Mouse (Mus musculus) hindbrain, postnatal 0 days (tissue): Measurements from ENCODE around the gene Cirbp. TPM values are rescaled to one million over a fixed set of nuclear protein-coding genes. Genes with fewer than 3 reads are reported as not detected.

Experiments used
- ATAC-seq: fragments of 200-750 bp; cut with Nextera tagmentation; 2 replicates; pipeline ENCODE4 v1.8.0; 2017; ENCODE audit warnings: mild to moderate bottlenecking, moderate TSS enrichment, moderate library complexity
- DNase-seq: peaks from one replicate; pipeline ENCODE4 v3.0.0-alpha.2; 2015; ENCODE audit warnings: low spot score
- H3K27ac ChIP-seq: fragments of 300-500 bp; sonication (generic); 2 replicates; pipeline ENCODE4 v1.5.1; 2014; ENCODE audit warnings: mild to moderate bottlenecking
- H3K27me3 ChIP-seq: fragments of 300-500 bp; sonication (generic); 2 replicates; pipeline ENCODE4 v1.6.1; 2014; ENCODE audit warnings: low read length, mixed read lengths; ENCODE audit not compliant: insufficient read depth
- H3K36me3 ChIP-seq: fragments of 300-500 bp; sonication (generic); 2 replicates; pipeline ENCODE4 v1.6.1; 2014; ENCODE audit warnings: low read length, mixed read lengths; ENCODE audit not compliant: insufficient read depth
- H3K4me1 ChIP-seq: fragments of 300-500 bp; sonication (generic); 2 replicates; pipeline ENCODE4 v1.6.1; 2014; ENCODE audit warnings: antibody characterized with exemption, low read length, mixed read lengths; ENCODE audit not compliant: insufficient read depth
- H3K4me2 ChIP-seq: fragments of 300-500 bp; sonication (generic); 2 replicates; pipeline ENCODE4 v1.6.1; 2014; ENCODE audit warnings: low read depth, mild to moderate bottlenecking, low read length, moderate library complexity, mixed read lengths
- H3K4me3 ChIP-seq: fragments of 300-500 bp; sonication (generic); 2 replicates; pipeline ENCODE4 v1.5.1; 2014; ENCODE audit warnings: low read length
- H3K9ac ChIP-seq: fragments of 300-500 bp; sonication (generic); replicated peaks from 2 replicates; pipeline ENCODE4 v1.6.1; 2014; ENCODE audit warnings: mild to moderate bottlenecking, low read length, moderate library complexity, mixed read lengths
- H3K9me3 ChIP-seq: fragments of 300-500 bp; sonication (generic); 2 replicates; pipeline ENCODE4 v1.6.1; 2016; ENCODE audit warnings: low read length, mixed read lengths
- CTCF ChIP-seq: IDR thresholded peaks from 2 replicates; pipeline ENCODE4 v1.5.1; 2016; ENCODE audit warnings: antibody characterized with exemption, control low read depth, low read depth
- WGBS: fragments of 180-500 bp; shearing (Covaris S2); extraction: QIAGEN DNeasy Blood & Tissue Kit; methylation state at CpG from one replicate; pipeline ENCODE4 v1.1.7; 2014; 5-methylcytosine and 5-hydroxymethylcytosine counted together
- polyA plus RNA-seq: library from polyadenylated mRNA; unstranded; fragments of >200 nt; fragmentation: Nextera tagmentation; extraction: Ambion mirVana; gene quantifications from 2 replicates; pipeline ENCODE4 v1.2.1, GENCODE M21; 2015
- total RNA-seq: library from RNA; depleted of rRNA; stranded (reverse); fragments of >200 nt; gene quantifications from 2 replicates; pipeline ENCODE4 v1.2.3, GENCODE M21; 2014

Cirbp gene
- total and polyA plus RNA-seq, 2 experiments from 2014 or later: 257 to 730 TPM

GRCm38 (mm10) chr10:80149291-80150225 lies 16.2 kb upstream of the Cirbp start:
- ATAC-seq (peak; percentile 86), DNase-seq (peak; percentile 99)
- peak overlapping the region; percentile 99 for H3K9ac ChIP-seq
- no peaks in the 10 kb centered on the region for H3K27me3 ChIP-seq
- H3K27ac ChIP-seq: peak overlapping the region; percentile 96
- under 1% methylated on average over 83 of the region's 88 CpGs for WGBS
- peaks cover 18% of the 10 kb centered on the region for H3K36me3 ChIP-seq
- no peaks in the 10 kb centered on the region for H3K9me3 ChIP-seq
- peak overlapping the region; percentile 89 for H3K4me2 ChIP-seq
- TF ChIP-seq CTCF: peak; percentile 22
- H3K4me3 ChIP-seq: peak overlapping the region; percentile 97
- H3K4me1 ChIP-seq: peaks cover 19% of the 10 kb centered on the region; the same call in 1 of the 2 replicates

- H3K4me2 ChIP-seq: peak overlapping the region; percentile 89
- peak overlapping the region; percentile 97 for H3K4me3 ChIP-seq
- TF ChIP-seq CTCF: 0 out of 2 replicates have a peak, but pooled peaks have one; percentile 2
- H3K4me1 ChIP-seq: peaks cover 19% of the 10 kb centered on the region; the same call in 1 of the 2 replicates
- ATAC-seq (no peak), DNase-seq (peak; percentile 87)
- peak overlapping the region; percentile 99 for H3K9ac ChIP-seq
- no peaks in the 10 kb centered on the region for H3K27me3 ChIP-seq
- WGBS: 0% methylated on average over 57 of the region's 71 CpGs
- H3K27ac ChIP-seq: peak overlapping the region; percentile 96
- peaks cover 25% of the 10 kb centered on the region for H3K36me3 ChIP-seq
- no peaks in the 10 kb centered on the region for H3K9me3 ChIP-seq
Measured at GRCm38 (mm10) chr10:80150226-80151210, 15.3 kb upstream of the Cirbp start.

- Histone ChIP-seq H3K4me2 (peak overlapping the region; percentile 89), H3K9me3 (no peaks in the 10 kb centered on the region), H3K36me3 (peaks cover 34% of the 10 kb centered on the region), H3K9ac (peak overlapping the region; percentile 99), H3K27ac (peak overlapping the region; percentile 96), H3K4me1 (peaks cover 19% of the 10 kb centered on the region; the same call in 1 of the 2 replicates), H3K4me3 (peak overlapping the region; percentile 97), H3K27me3 (no peaks in the 10 kb centered on the region)
- TF ChIP-seq CTCF: no peak
- DNase-seq: peak; percentile 72
- no peak for ATAC-seq
- WGBS: under 1% methylated on average over 25 of the region's 26 CpGs
Measured at GRCm38 (mm10) chr10:80151211-80152034, 14.4 kb upstream of the Cirbp start.

- Histone ChIP-seq H3K27ac (peak overlapping the region; percentile 96), H3K9ac (peak overlapping the region; percentile 99), H3K9me3 (no peaks in the 10 kb centered on the region), H3K4me1 (peaks cover 19% of the 10 kb centered on the region; the same call in 1 of the 2 replicates), H3K4me2 (peak overlapping the region; percentile 89), H3K36me3 (peaks cover 40% of the 10 kb centered on the region), H3K4me3 (peak overlapping the region; percentile 97), H3K27me3 (no peaks in the 10 kb centered on the region)
- ATAC-seq: no peak
- no peak for TF ChIP-seq CTCF
- peak; percentile 62 for DNase-seq
- WGBS: 2% methylated on average over 15 of the region's 15 CpGs
Measured at GRCm38 (mm10) chr10:80152071-80152872, 13.5 kb upstream of the Cirbp start.

- no peak for ATAC-seq
Measured at GRCm38 (mm10) chr10:80152873-80153260, 12.9 kb upstream of the Cirbp start.

More at GRCm38 (mm10) chr10:80152873-80153260, 12.9 kb upstream of the Cirbp start:
- Histone ChIP-seq H3K27ac (peak overlapping the region; percentile 96), H3K4me2 (peak overlapping the region; percentile 89), H3K9me3 (no peaks in the 10 kb centered on the region), H3K9ac (peak overlapping the region; percentile 99), H3K4me3 (peak overlapping the region; percentile 97), H3K27me3 (no peaks in the 10 kb centered on the region), H3K4me1 (peaks cover 19% of the 10 kb centered on the region; the same call in 1 of the 2 replicates), H3K36me3 (peaks cover 40% of the 10 kb centered on the region)
- TF ChIP-seq CTCF: no peak
- DNase-seq: no peak
- 40% methylated on average over 3 of the region's 3 CpGs for WGBS
